Comparison of ENCODE assay signal across 24 mouse cellular contexts in genomic region chr6:8374290-8374689, GRCm38 (mm10).
A peak's percentile ranks its signal among the peaks of the same experiment; 100 is the strongest.
DNase-seq lines count a peak whose midpoint lies in the region; ATAC-seq and TF ChIP-seq lines count a peak whose summit lies in the region.
"Had no signal": no experiment of that assay in that cellular context is flagged by ENCODE, and none has a peak within 500 bp of the region (broad histone marks: within the 10 kb centered on the region; RNA-seq: fewer than 3 reads in every experiment).

No protein-coding gene starts in this region.

- 0 out of 2 replicates have a peak, but pooled peaks have one; percentile 45 for ATAC-seq in forebrain, embryonic 11.5 days (replicated peaks; ENCODE audit: low FRiP score)
- no peak for ATAC-seq in forebrain, embryonic 16.5 days
- no peak for ATAC-seq in hindbrain, postnatal 0 days
- ATAC-seq in hindbrain, embryonic 12.5 days (ENCODE audit: low FRiP score): no peak
- ATAC-seq in intestine, embryonic 14.5 days (replicated peaks; ENCODE audit: low FRiP score, low TSS enrichment, low read depth): 0 out of 2 replicates have a peak, but pooled peaks have one; percentile 50
- ATAC-seq: inflammation-experienced regulatory T-cells, adult 6 months; liver, postnatal 0 days; lung, postnatal 0 days had no signal

- no peak overlapping the region for H3K4me3 ChIP-seq in forebrain, embryonic 11.5 days (ENCODE audit: low read depth, low read length)
- no peak overlapping the region for H3K4me3 ChIP-seq in forebrain, embryonic 16.5 days (replicated peaks; ENCODE audit: low read length)
- no peak overlapping the region for H3K4me3 ChIP-seq in hindbrain, postnatal 0 days (ENCODE audit: low read length)
- no peak overlapping the region for H3K4me3 ChIP-seq in hindbrain, embryonic 12.5 days
- H3K4me3 ChIP-seq in intestine, embryonic 14.5 days (ENCODE audit: low read depth, low read length): no peak overlapping the region
- H3K4me3 ChIP-seq: embryonic facial prominence, embryonic 15.5 days; heart, embryonic 12.5 days; hindbrain, embryonic 13.5 days; kidney, embryonic 15.5 days; limb, embryonic 12.5 days; midbrain, embryonic 12.5 days; neural tube, embryonic 13.5 days had no signal

- DNase-seq in forebrain, embryonic 11.5 days (ENCODE audit: low spot score): no peak
- DNase-seq in hindbrain, postnatal 0 days (ENCODE audit: low spot score): peak; percentile 22
- peak; percentile 25 to 29 for DNase-seq in adrenal gland, postnatal 36 days
- DNase-seq in intestine, embryonic 14.5 days (ENCODE audit: low spot score): no peak
- DNase-seq in yolk sac, embryonic 10.5 days (ENCODE audit: low spot score): no peak
- DNase-seq: cerebellum, adult 9-11 months; gastrocnemius, postnatal 10 days; kidney, postnatal 36 days; layer of hippocampus, postnatal 36 days; liver, postnatal 0 days; thymus, adult 18-20 months; thymus, postnatal 36 days had no signal

- H3K4me2 ChIP-seq in forebrain, embryonic 11.5 days (ENCODE audit: low read depth, low read length, severe bottlenecking): no peak overlapping the region
- no peak overlapping the region for H3K4me2 ChIP-seq in forebrain, embryonic 16.5 days (ENCODE audit: low read length)
- no peak overlapping the region for H3K4me2 ChIP-seq in hindbrain, postnatal 0 days (ENCODE audit: low read depth, low read length)
- no peak overlapping the region for H3K4me2 ChIP-seq in hindbrain, embryonic 12.5 days (replicated peaks)
- no peak overlapping the region for H3K4me2 ChIP-seq in intestine, embryonic 14.5 days (ENCODE audit: low read length)
- H3K4me2 ChIP-seq: embryonic facial prominence, embryonic 15.5 days; heart, embryonic 12.5 days; hindbrain, embryonic 13.5 days; limb, embryonic 12.5 days; liver, embryonic 11.5 days; midbrain, embryonic 12.5 days; neural tube, embryonic 13.5 days had no signal

- 64% methylated on average over 6 of the region's 6 CpGs for WGBS in forebrain, embryonic 11.5 days
- 44% methylated on average over 6 of the region's 6 CpGs for WGBS in forebrain, embryonic 16.5 days
- WGBS in hindbrain, postnatal 0 days: 62% methylated on average over 6 of the region's 6 CpGs
- WGBS in hindbrain, embryonic 12.5 days: 77% methylated on average over 6 of the region's 6 CpGs
- WGBS in intestine, embryonic 14.5 days: 59% methylated on average over 6 of the region's 6 CpGs

- no peak overlapping the region for H3K27ac ChIP-seq in forebrain, embryonic 11.5 days (ENCODE audit: low read depth, low read length)
- H3K27ac ChIP-seq in forebrain, embryonic 16.5 days (ENCODE audit: low read length): no peak overlapping the region
- no peak overlapping the region for H3K27ac ChIP-seq in hindbrain, postnatal 0 days
- no peak overlapping the region for H3K27ac ChIP-seq in hindbrain, embryonic 12.5 days
- no peak overlapping the region for H3K27ac ChIP-seq in intestine, embryonic 14.5 days (ENCODE audit: low read depth)
- H3K27ac ChIP-seq: embryonic facial prominence, embryonic 15.5 days; hindbrain, embryonic 13.5 days; kidney, embryonic 15.5 days; limb, embryonic 12.5 days; midbrain, embryonic 12.5 days; neural tube, embryonic 13.5 days had no signal

- H3K9ac ChIP-seq in forebrain, embryonic 11.5 days (ENCODE audit: low read length): no peak overlapping the region
- H3K9ac ChIP-seq in forebrain, embryonic 16.5 days (replicated peaks; ENCODE audit: low read depth, low read length): no peak overlapping the region
- H3K9ac ChIP-seq in hindbrain, postnatal 0 days (replicated peaks; ENCODE audit: low read length): no peak overlapping the region
- H3K9ac ChIP-seq in hindbrain, embryonic 12.5 days: no peak overlapping the region
- no peak overlapping the region for H3K9ac ChIP-seq in intestine, embryonic 14.5 days (ENCODE audit: low read length)
- H3K9ac ChIP-seq: embryonic facial prominence, embryonic 15.5 days; heart, embryonic 12.5 days; hindbrain, embryonic 13.5 days; kidney, embryonic 15.5 days; limb, embryonic 12.5 days; liver, postnatal 0 days; midbrain, embryonic 12.5 days; neural tube, embryonic 13.5 days had no signal

- TF ChIP-seq CTCF in hindbrain, postnatal 0 days (IDR thresholded peaks at IDR 0.05; ENCODE audit: low read depth): no peak

- no peaks in the 10 kb centered on the region for H3K36me3 ChIP-seq in forebrain, embryonic 11.5 days (ENCODE audit: control insufficient read depth, insufficient read depth, low read length)
- peaks cover 5% of the 10 kb centered on the region; the same call in 1 of the 2 replicates for H3K36me3 ChIP-seq in forebrain, embryonic 16.5 days (ENCODE audit: control insufficient read depth, insufficient read depth)
- H3K36me3 ChIP-seq in hindbrain, postnatal 0 days (ENCODE audit: insufficient read depth, low read length): no peaks in the 10 kb centered on the region; the same call in 1 of the 2 replicates
- H3K36me3 ChIP-seq in hindbrain, embryonic 12.5 days: peaks cover 7% of the 10 kb centered on the region; the same call in 1 of the 2 replicates
- H3K36me3 ChIP-seq in intestine, embryonic 14.5 days (ENCODE audit: control insufficient read depth, insufficient read depth, low read length): no peaks in the 10 kb centered on the region; the same call in 1 of the 2 replicates

- no peaks in the 10 kb centered on the region for H3K27me3 ChIP-seq in forebrain, embryonic 11.5 days (ENCODE audit: control insufficient read depth, insufficient read depth, low read length)
- H3K27me3 ChIP-seq in forebrain, embryonic 16.5 days (replicated peaks; ENCODE audit: control insufficient read depth, insufficient read depth, low read length): no peaks in the 10 kb centered on the region; the same call in 1 of the 2 replicates
- H3K27me3 ChIP-seq in hindbrain, postnatal 0 days (ENCODE audit: insufficient read depth, low read length): no peaks in the 10 kb centered on the region
- H3K27me3 ChIP-seq in hindbrain, embryonic 12.5 days: no peaks in the 10 kb centered on the region
- H3K27me3 ChIP-seq in intestine, embryonic 14.5 days (replicated peaks; ENCODE audit: control insufficient read depth, insufficient read depth, low read length): no peaks in the 10 kb centered on the region
- H3K27me3 ChIP-seq: embryonic facial prominence, embryonic 15.5 days; heart, embryonic 12.5 days; hindbrain, embryonic 13.5 days; kidney, embryonic 15.5 days; limb, embryonic 12.5 days; midbrain, embryonic 12.5 days; neural tube, embryonic 13.5 days had no signal

- peaks cover 3% of the 10 kb centered on the region; the same call in 1 of the 2 replicates for H3K4me1 ChIP-seq in forebrain, embryonic 11.5 days (replicated peaks; ENCODE audit: control insufficient read depth, insufficient read depth, low read length)
- no peaks in the 10 kb centered on the region for H3K4me1 ChIP-seq in forebrain, embryonic 16.5 days (replicated peaks; ENCODE audit: control insufficient read depth, insufficient read depth, low read length)
- no peaks in the 10 kb centered on the region for H3K4me1 ChIP-seq in hindbrain, postnatal 0 days (ENCODE audit: insufficient read depth, low read length)
- no peaks in the 10 kb centered on the region for H3K4me1 ChIP-seq in hindbrain, embryonic 12.5 days
- H3K4me1 ChIP-seq in intestine, embryonic 14.5 days (replicated peaks; ENCODE audit: control insufficient read depth, insufficient read depth, low read length): no peaks in the 10 kb centered on the region
- H3K4me1 ChIP-seq: embryonic facial prominence, embryonic 15.5 days; heart, embryonic 12.5 days; hindbrain, embryonic 13.5 days; limb, embryonic 12.5 days; neural tube, embryonic 13.5 days had no signal

- H3K9me3 ChIP-seq in forebrain, embryonic 11.5 days (ENCODE audit: control insufficient read depth, low read length): no peaks in the 10 kb centered on the region
- no peaks in the 10 kb centered on the region for H3K9me3 ChIP-seq in forebrain, embryonic 16.5 days (ENCODE audit: control insufficient read depth, low read length)
- no peaks in the 10 kb centered on the region for H3K9me3 ChIP-seq in hindbrain, postnatal 0 days (ENCODE audit: low read length)
- H3K9me3 ChIP-seq in hindbrain, embryonic 12.5 days (replicated peaks): no peaks in the 10 kb centered on the region
- H3K9me3 ChIP-seq in intestine, embryonic 14.5 days (ENCODE audit: control insufficient read depth, low read length): no peaks in the 10 kb centered on the region
- H3K9me3 ChIP-seq: embryonic facial prominence, embryonic 15.5 days; heart, embryonic 12.5 days; hindbrain, embryonic 13.5 days; kidney, embryonic 15.5 days; limb, embryonic 12.5 days; midbrain, embryonic 12.5 days; neural tube, embryonic 13.5 days had no signal

Comparison
In these comparisons a context has a peak if more than half of its experiments do, and no peak if none do; other contexts are left out.
1. ATAC-seq: peak in forebrain, embryonic 11.5 days (single experiment) and intestine, embryonic 14.5 days (single experiment); none in forebrain, embryonic 16.5 days (single experiment), hindbrain, postnatal 0 days (single experiment) and hindbrain, embryonic 12.5 days (single experiment).
2. DNase-seq: peak in hindbrain, postnatal 0 days (single experiment) and adrenal gland, postnatal 36 days (2 of 2); none in forebrain, embryonic 11.5 days (single experiment), intestine, embryonic 14.5 days (single experiment) and yolk sac, embryonic 10.5 days (single experiment).